ENCODE assay signal across 24 mouse cellular contexts in the genomic region with DNA sequence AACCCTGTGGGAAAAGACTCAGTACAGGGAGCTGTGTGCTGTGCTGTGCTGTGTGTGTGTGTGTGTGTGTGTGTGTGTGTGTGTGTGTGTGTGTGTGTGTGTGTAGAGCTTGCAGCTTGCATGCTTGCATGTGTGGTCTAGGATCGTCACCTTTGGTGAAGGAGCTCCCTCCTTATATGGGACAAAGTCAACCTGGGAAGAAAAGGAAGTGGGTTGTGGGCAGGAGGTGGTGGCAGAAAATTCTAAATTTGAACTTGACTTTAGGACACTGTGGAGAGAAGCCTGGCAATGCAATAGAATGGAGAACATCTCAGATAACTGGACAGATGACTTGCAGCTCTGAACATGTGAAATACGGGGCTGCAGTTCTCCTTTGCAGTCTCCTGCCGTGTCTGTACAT.
DNase-seq lines count a peak whose midpoint lies in the region; ATAC-seq and TF ChIP-seq lines count a peak whose summit lies in the region.
"Had no signal": no experiment of that assay in that cellular context is flagged by ENCODE, and none has a peak within 500 bp of the region (broad histone marks: within the 10 kb centered on the region; RNA-seq: fewer than 3 reads in every experiment).

No protein-coding gene starts in this region.

- no peak for TF ChIP-seq POLR2A in limb, embryonic 14.5 days (IDR thresholded peaks at IDR 0.05; ENCODE audit: borderline replicate concordance, extremely low read depth, insufficient read depth, insufficient read length)

- H3K4me3 ChIP-seq in embryonic facial prominence, embryonic 14.5 days (ENCODE audit: low read depth, low read length) = no peak overlapping the region
- no peak overlapping the region for H3K4me3 ChIP-seq in limb, embryonic 14.5 days (replicated peaks; ENCODE audit: low read length)
- H3K4me3 ChIP-seq: forebrain, embryonic 10.5 days; gastrocnemius, adult 2 months; heart, embryonic 15.5 days; hindbrain, embryonic 10.5 days; layer of hippocampus, adult 2 months had no signal

- no peaks in the 10 kb centered on the region for H3K36me3 ChIP-seq in embryonic facial prominence, embryonic 14.5 days (ENCODE audit: control insufficient read depth, insufficient read depth, low read length)
- H3K36me3 ChIP-seq in limb, embryonic 14.5 days (ENCODE audit: control insufficient read depth, insufficient read depth, low read length) = no peaks in the 10 kb centered on the region
- H3K36me3 ChIP-seq: forebrain, embryonic 10.5 days; G1E; heart, embryonic 15.5 days; hindbrain, embryonic 10.5 days had no signal

- 0 out of 2 replicates have a peak, but pooled peaks cover 3% of the 10 kb centered on the region for H3K4me1 ChIP-seq in embryonic facial prominence, embryonic 14.5 days (ENCODE audit: control insufficient read depth, insufficient read depth, low read length)
- peaks cover 9% of the 10 kb centered on the region; the same call in 1 of the 2 replicates for H3K4me1 ChIP-seq in limb, embryonic 14.5 days (ENCODE audit: control insufficient read depth, insufficient read depth, low read length)
- H3K4me1 ChIP-seq: forebrain, embryonic 10.5 days; hindbrain, embryonic 10.5 days had no signal

- H3K4me2 ChIP-seq in embryonic facial prominence, embryonic 14.5 days (ENCODE audit: low read depth, low read length) = no peak overlapping the region
- H3K4me2 ChIP-seq in limb, embryonic 14.5 days (replicated peaks; ENCODE audit: low read depth, low read length, severe bottlenecking) = no peak overlapping the region
- H3K4me2 ChIP-seq: heart, embryonic 15.5 days had no signal

- no peak overlapping the region for H3K9ac ChIP-seq in embryonic facial prominence, embryonic 14.5 days (ENCODE audit: low read depth, low read length)
- H3K9ac ChIP-seq in limb, embryonic 14.5 days (ENCODE audit: low read depth, low read length, severe bottlenecking) = no peak overlapping the region
- H3K9ac ChIP-seq: heart, embryonic 15.5 days; liver, embryonic 14.5 days had no signal

- WGBS in embryonic facial prominence, embryonic 14.5 days = 79% methylated on average over 3 of the region's 3 CpGs
- 77% methylated on average over 3 of the region's 3 CpGs for WGBS in limb, embryonic 14.5 days

- no peaks in the 10 kb centered on the region for H3K9me3 ChIP-seq in embryonic facial prominence, embryonic 14.5 days (ENCODE audit: control insufficient read depth, low read length)
- H3K9me3 ChIP-seq in limb, embryonic 14.5 days (ENCODE audit: control insufficient read depth, low read length) = no peaks in the 10 kb centered on the region
- H3K9me3 ChIP-seq: forebrain, embryonic 10.5 days; G1E; heart, embryonic 15.5 days; hindbrain, embryonic 10.5 days had no signal

- no peaks in the 10 kb centered on the region for H3K27me3 ChIP-seq in embryonic facial prominence, embryonic 14.5 days (replicated peaks; ENCODE audit: control insufficient read depth, insufficient read depth, low read length)
- H3K27me3 ChIP-seq in limb, embryonic 14.5 days (ENCODE audit: control insufficient read depth, insufficient read depth, low read length) = no peaks in the 10 kb centered on the region
- H3K27me3 ChIP-seq: heart, embryonic 15.5 days had no signal

- no peak for ATAC-seq in embryonic facial prominence, embryonic 14.5 days (ENCODE audit: low read depth)
- ATAC-seq in limb, embryonic 14.5 days (ENCODE audit: low FRiP score, low read depth) = no peak
- no peak for ATAC-seq in erythroblast, adult 5-6 weeks (replicated peaks; ENCODE audit: low FRiP score, poor library complexity, severe bottlenecking)
- ATAC-seq: CD4-positive, CD25-positive, alpha-beta regulatory T cell, adult 4 months; hindbrain, postnatal 0 days had no signal

- H3K27ac ChIP-seq in embryonic facial prominence, embryonic 14.5 days (replicated peaks; ENCODE audit: low read depth, low read length) = 0 out of 2 replicates have a peak overlapping the region, but pooled peaks have one; percentile 2
- H3K27ac ChIP-seq in limb, embryonic 14.5 days (replicated peaks; ENCODE audit: low read depth, low read length) = 0 out of 2 replicates have a peak overlapping the region, but pooled peaks have one; percentile 34
- H3K27ac ChIP-seq: forebrain, embryonic 10.5 days; gastrocnemius, adult 2 months; heart, embryonic 15.5 days; hindbrain, embryonic 10.5 days; hindbrain, postnatal 0 days; kidney, postnatal 0 days; layer of hippocampus, adult 2 months; liver, embryonic 14.5 days; macrophage had no signal

- peak; percentile 12 to 23 for DNase-seq in CD8-positive naive resting alpha-beta T cell, adult 2 months (ENCODE audit: low read depth in 2 of 2, low spot score in 2 of 2)
- DNase-seq in embryonic facial prominence, embryonic 14.5 days (ENCODE audit: low spot score) = no peak
- no peak for DNase-seq in limb, embryonic 14.5 days (ENCODE audit: low spot score)
- DNase-seq in thymus, postnatal 14 days = peak; percentile 14
- no peak for DNase-seq in embryo, embryonic 10 days (ENCODE audit: low spot score)
- DNase-seq in gastrocnemius, postnatal 10 days = no peak
- DNase-seq: adrenal gland, postnatal 25 days; cerebellum, adult 11-12 months; cerebellum, postnatal 25 days; gastrocnemius, adult 2 months; kidney, adult 18-20 months; midbrain, embryonic 14.5 days; spleen, adult 18-20 months had no signal

Comparison
In these comparisons a context has a peak if more than half of its experiments do, and no peak if none do; other contexts are left out.
1. DNase-seq: peak in CD8-positive naive resting alpha-beta T cell, adult 2 months (2 of 2) and thymus, postnatal 14 days (single experiment); none in embryonic facial prominence, embryonic 14.5 days (single experiment), limb, embryonic 14.5 days (single experiment), embryo, embryonic 10 days (single experiment) and gastrocnemius, postnatal 10 days (single experiment).